Mouse (Mus musculus) intestine, embryonic 16.5 days (tissue): ENCODE results near the gene Zfp935. TPM values are rescaled to one million over a fixed set of nuclear protein-coding genes. Genes with fewer than 3 reads are reported as not detected.
"Not testable (repeated sequence)": the region's sequence is repeated elsewhere in the genome, so short reads cannot be mapped to it uniquely, and the experiment has no call there.

Experiments used
- ATAC-seq: fragments of 200-750 bp; cut with Nextera tagmentation; 2 replicates; pipeline ENCODE4 v1.8.0; 2017; ENCODE audit warnings: moderate TSS enrichment, moderate library complexity
- H3K27ac ChIP-seq: fragments of 300-500 bp; sonication (generic); 2 replicates; pipeline ENCODE4 v1.5.1; 2014; ENCODE audit warnings: mild to moderate bottlenecking, low read length
- H3K27me3 ChIP-seq: fragments of 300-500 bp; sonication (generic); replicated peaks from 2 replicates; pipeline ENCODE4 v1.6.1; 2014; ENCODE audit warnings: low read length, control low read depth, mixed read lengths; ENCODE audit not compliant: control insufficient read depth, insufficient read depth
- H3K36me3 ChIP-seq: fragments of 300-500 bp; sonication (generic); 2 replicates; pipeline ENCODE4 v1.6.1; 2014; ENCODE audit warnings: low read length, control low read depth; ENCODE audit not compliant: control insufficient read depth, insufficient read depth
- H3K4me1 ChIP-seq: fragments of 300-500 bp; sonication (generic); 2 replicates; pipeline ENCODE4 v1.6.1; 2014; ENCODE audit warnings: low read length, control low read depth, mixed read lengths; ENCODE audit not compliant: control insufficient read depth, insufficient read depth
- H3K4me2 ChIP-seq: fragments of 300-500 bp; sonication (generic); 2 replicates; pipeline ENCODE4 v1.6.1; 2014; ENCODE audit warnings: low read depth, low read length, control low read depth
- H3K4me3 ChIP-seq: fragments of 300-500 bp; sonication (generic); 2 replicates; pipeline ENCODE4 v1.5.1; 2014; ENCODE audit warnings: mild to moderate bottlenecking, low read length
- H3K9ac ChIP-seq: fragments of 300-500 bp; sonication (generic); 2 replicates; pipeline ENCODE4 v1.6.1; 2014; ENCODE audit warnings: low read depth, low read length
- H3K9me3 ChIP-seq: fragments of 300-500 bp; sonication (generic); 2 replicates; pipeline ENCODE4 v1.6.1; 2016; ENCODE audit warnings: low read length, control low read depth; ENCODE audit not compliant: control insufficient read depth
- whole genome bisulfite sequencing: fragments of 180-500 bp; shearing (Covaris S2); extraction: QIAGEN DNeasy Blood & Tissue Kit; methylation state at CpG from one replicate; pipeline ENCODE4 v1.1.7; 2014; 5-methylcytosine and 5-hydroxymethylcytosine counted together
- polyA plus RNA-seq: library from polyadenylated mRNA; unstranded; fragments of >200 nt; fragmentation: Nextera tagmentation; extraction: Ambion mirVana; gene quantifications from 2 replicates; pipeline ENCODE4 v1.2.1, GENCODE M21; 2015

The Zfp935 gene
- polyA plus RNA-seq, result 0.39 TPM in 1 of 2 replicates, not detected in the other

GRCm38 (mm10) chr13:62558189-62559110 is at the start of gene Zfp935:
TSS of gene Zfp935 (minus strand) at chr13:62558511.
- H3K36me3 ChIP-seq, H3K4me1 ChIP-seq, H3K4me2 ChIP-seq, H3K27me3 ChIP-seq, H3K9me3 ChIP-seq, H3K27ac ChIP-seq: not testable (repeated sequence)
- Histone ChIP-seq H3K9ac (peak within 1 kb of the TSS; percentile 62), H3K4me3 (peak within 1 kb of the TSS; percentile 49)
- 2% methylated on average over 25 of the region's 27 CpGs for WGBS
- ATAC-seq, result peak; percentile 81

GRCm38 (mm10) chr13:62571099-62571498 is 12.8 kb upstream of the Zfp935 start, which contains the start of gene Zfp934:
TSS of gene Zfp934 (minus strand) at chr13:62571199.
- not testable (repeated sequence) for H3K9me3 ChIP-seq, H3K9ac ChIP-seq, H3K4me3 ChIP-seq, H3K4me1 ChIP-seq, H3K27me3 ChIP-seq, H3K27ac ChIP-seq, ATAC-seq, H3K36me3 ChIP-seq, H3K4me2 ChIP-seq
- WGBS, result 90% methylated on average over 3 of the region's 6 CpGs

DNA sequence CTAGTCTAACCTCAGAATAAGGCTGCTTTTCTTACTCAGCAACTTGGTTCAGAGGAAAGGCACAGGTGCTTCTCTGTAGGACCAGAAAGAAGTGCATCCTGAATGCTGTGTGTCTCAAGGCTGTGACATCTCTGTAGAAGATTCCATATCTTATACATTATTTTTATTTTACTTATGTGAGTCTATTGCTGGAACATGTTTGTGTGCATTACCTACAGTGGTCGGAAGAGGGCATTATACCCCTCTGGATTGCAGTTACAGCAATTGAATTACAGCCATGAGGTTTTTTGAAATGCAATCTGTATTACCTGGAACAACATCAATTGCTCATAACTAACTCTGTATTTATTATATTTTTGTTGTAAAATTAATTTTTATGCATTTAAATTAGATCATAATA is 3.4 kb upstream of the Zfp935 start:
- H3K9ac ChIP-seq, H3K4me2 ChIP-seq, H3K4me3 ChIP-seq, H3K27ac ChIP-seq, H3K4me1 ChIP-seq, H3K36me3 ChIP-seq, H3K9me3 ChIP-seq, ATAC-seq, H3K27me3 ChIP-seq: not testable (repeated sequence)
- 21% methylated on average over 1 of the region's 1 CpGs for WGBS

DNA sequence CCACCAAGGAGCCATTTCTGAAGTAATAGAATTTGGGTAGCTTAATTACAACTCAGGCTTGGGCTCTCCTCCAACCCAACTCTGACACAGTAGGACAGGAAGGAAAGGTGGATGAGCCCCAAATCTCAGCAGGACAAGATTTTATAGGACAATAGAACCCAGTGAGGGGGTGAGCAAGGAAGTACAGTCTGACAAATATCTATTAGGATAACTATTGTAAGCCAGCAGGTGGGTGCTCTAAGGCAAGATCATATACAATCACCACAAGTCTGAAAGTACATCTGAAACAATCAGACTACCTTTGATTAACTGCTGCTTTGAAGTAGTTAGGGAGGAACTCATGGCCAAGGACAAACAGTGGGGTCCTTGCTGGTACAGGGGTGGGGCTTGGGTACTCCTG is 28.2 kb downstream of the Zfp935 start:
- H3K4me1 ChIP-seq, H3K36me3 ChIP-seq, H3K9ac ChIP-seq, ATAC-seq, H3K27me3 ChIP-seq, H3K9me3 ChIP-seq, H3K4me3 ChIP-seq, H3K27ac ChIP-seq, H3K4me2 ChIP-seq: not testable (repeated sequence)

DNA sequence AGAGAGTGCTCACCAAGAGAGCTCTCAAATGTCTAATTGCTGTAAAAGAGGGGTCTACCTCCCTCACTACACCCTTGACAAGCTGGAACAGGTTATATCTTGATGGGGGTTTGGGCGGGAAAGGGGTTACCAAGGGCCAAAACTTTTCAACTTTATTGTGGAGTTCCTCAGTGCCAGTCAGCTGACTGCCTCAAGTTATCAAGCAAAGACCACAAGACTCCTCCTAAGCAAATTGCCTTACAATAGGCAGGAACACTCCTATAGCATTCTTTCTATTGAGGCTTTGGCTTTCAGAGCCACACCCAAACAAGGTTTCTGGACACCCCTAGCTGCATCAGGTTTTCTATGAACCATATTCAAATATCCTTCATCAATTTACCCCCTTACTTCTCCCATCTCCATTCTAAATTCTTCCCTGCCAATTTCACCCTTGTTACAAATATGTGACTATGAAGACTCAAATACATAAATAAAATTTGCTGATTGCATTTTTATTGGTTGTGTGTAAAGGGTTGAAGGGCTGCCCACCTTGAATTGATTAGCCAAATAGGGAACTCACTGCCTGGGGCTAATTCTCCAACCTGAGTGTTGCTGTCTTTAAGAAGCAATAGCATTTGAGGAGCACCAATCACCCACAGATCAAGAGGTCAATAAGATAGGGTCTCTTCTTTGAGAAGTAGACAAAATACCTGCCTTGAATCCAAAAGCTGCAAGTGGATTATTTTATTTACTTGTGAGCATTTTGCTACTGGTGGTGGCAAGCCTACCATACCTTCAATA is 47.5 kb downstream of the Zfp935 start:
- H3K4me2 ChIP-seq, H3K27ac ChIP-seq, H3K36me3 ChIP-seq, H3K9ac ChIP-seq, H3K27me3 ChIP-seq, H3K4me1 ChIP-seq, ATAC-seq, H3K9me3 ChIP-seq, H3K4me3 ChIP-seq: not testable (repeated sequence)
- WGBS, result 90% methylated on average over 1 of the region's 1 CpGs

- not testable (repeated sequence) for H3K27ac ChIP-seq
- 92% methylated on average over 8 of the region's 8 CpGs for WGBS
Measured at GRCm38 (mm10) chr13:62472661-62473060, 85.7 kb downstream of the Zfp935 start.

GRCm38 (mm10) chr13:62469947-62470346 is 88.4 kb downstream of the Zfp935 start:
- H3K36me3 ChIP-seq, H3K4me3 ChIP-seq, H3K27me3 ChIP-seq, H3K4me2 ChIP-seq, H3K4me1 ChIP-seq, H3K9ac ChIP-seq, H3K9me3 ChIP-seq, ATAC-seq, H3K27ac ChIP-seq: not testable (repeated sequence)

More at GRCm38 (mm10) chr13:62472661-62473060, 85.7 kb downstream of the Zfp935 start:
- H3K4me3 ChIP-seq, ATAC-seq, H3K4me2 ChIP-seq, H3K9me3 ChIP-seq, H3K9ac ChIP-seq, H3K4me1 ChIP-seq, H3K27me3 ChIP-seq, H3K36me3 ChIP-seq: not testable (repeated sequence)

DNA sequence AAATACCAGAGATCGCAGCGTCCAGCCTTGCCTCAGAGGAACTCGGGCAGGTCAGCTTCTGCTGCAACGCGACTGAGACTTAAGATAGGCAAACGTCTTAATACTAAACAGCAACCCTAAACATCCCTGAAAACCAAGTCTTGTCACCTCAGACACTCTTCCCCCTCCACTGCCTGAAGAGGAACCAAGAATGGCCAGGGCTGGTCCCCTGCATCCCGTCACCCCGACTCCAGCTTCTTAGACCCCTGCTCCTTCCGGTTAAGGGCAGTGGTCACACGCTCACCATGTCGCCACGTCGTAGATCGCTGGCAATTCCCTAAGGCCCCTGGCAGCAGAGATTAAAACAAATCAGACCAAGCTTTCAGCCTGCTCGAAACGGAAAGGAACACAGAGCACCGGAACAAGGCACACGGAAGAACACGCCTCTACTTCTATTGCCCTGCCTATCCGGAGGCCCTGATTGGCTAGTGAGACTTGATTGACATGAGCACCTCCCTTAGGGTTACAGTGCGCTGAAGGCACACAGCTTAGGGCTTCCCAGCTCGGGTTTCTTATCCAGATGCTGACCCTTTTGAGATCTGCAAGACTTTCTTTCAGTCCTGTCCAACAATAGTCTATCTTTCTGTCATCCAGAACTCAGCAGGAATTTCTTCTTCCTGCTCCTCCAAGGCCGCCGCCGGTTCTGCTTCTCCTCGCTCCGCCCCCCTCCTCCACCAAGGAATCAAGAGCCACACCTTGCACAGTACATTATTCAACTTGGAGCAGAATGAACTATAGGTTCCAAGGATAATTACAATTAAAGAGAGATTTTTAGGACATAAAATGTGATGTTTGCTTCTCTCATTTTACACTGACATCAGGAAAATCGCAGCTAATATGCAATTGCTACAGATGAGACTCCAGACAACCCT is 91.6 kb downstream of the Zfp935 start, which contains the start of gene Gm49359:
Gene Gm49359, minus strand, starts transcription at position 409 of the 911 bp plus-strand sequence.
- ATAC-seq, result peak; percentile 100
- WGBS, result 1% methylated on average over 28 of the region's 28 CpGs
- not testable (repeated sequence) for H3K9me3 ChIP-seq, H3K27me3 ChIP-seq, H3K4me1 ChIP-seq, H3K36me3 ChIP-seq
- peak within 1 kb of the TSS; percentile 83 for H3K27ac ChIP-seq
- peak within 1 kb of the TSS; percentile 65 for H3K4me3 ChIP-seq
- H3K4me2 ChIP-seq, result peak within 1 kb of the TSS; percentile 22; the same call in 1 of the 2 replicates
- peak within 1 kb of the TSS; percentile 80 for H3K9ac ChIP-seq
